ENCODE assay signal across 38 mouse cellular contexts in genomic region chr4:151046524-151046923, GRCm38 (mm10). TPM values are rescaled to one million over a fixed set of nuclear protein-coding genes. Genes with fewer than 3 reads are reported as not detected.
"Had no signal": no experiment of that assay in that cellular context is flagged by ENCODE, and none has a peak within 500 bp of the region (broad histone marks: within the 10 kb centered on the region; RNA-seq: fewer than 3 reads in every experiment).

No protein-coding gene starts in this region.

- ATAC-seq: forebrain, embryonic 13.5 days; forebrain, embryonic 14.5 days; forebrain, embryonic 15.5 days; forebrain, embryonic 16.5 days; forebrain, postnatal 0 days had no signal

- H3K9me3 ChIP-seq: embryonic facial prominence, embryonic 10.5 days; embryonic facial prominence, embryonic 12.5 days; embryonic facial prominence, embryonic 13.5 days; embryonic facial prominence, embryonic 15.5 days; forebrain, embryonic 10.5 days; forebrain, embryonic 12.5 days; forebrain, embryonic 13.5 days; forebrain, embryonic 15.5 days; heart, embryonic 10.5 days had no signal

- H3K9ac ChIP-seq: embryonic facial prominence, embryonic 12.5 days; embryonic facial prominence, embryonic 13.5 days; embryonic facial prominence, embryonic 15.5 days; forebrain, embryonic 12.5 days; forebrain, embryonic 13.5 days; forebrain, embryonic 15.5 days; forebrain, postnatal 0 days had no signal

- H3K4me2 ChIP-seq: embryonic facial prominence, embryonic 12.5 days; embryonic facial prominence, embryonic 13.5 days; embryonic facial prominence, embryonic 15.5 days; forebrain, embryonic 12.5 days; forebrain, embryonic 13.5 days; forebrain, embryonic 15.5 days had no signal

- H3K4me3 ChIP-seq: embryonic facial prominence, embryonic 10.5 days; embryonic facial prominence, embryonic 12.5 days; embryonic facial prominence, embryonic 13.5 days; embryonic facial prominence, embryonic 15.5 days; erythroblast, embryonic 14.5 days; forebrain, embryonic 10.5 days; forebrain, embryonic 12.5 days; forebrain, embryonic 13.5 days; forebrain, embryonic 15.5 days; gastrocnemius, adult 2 months; heart, adult 2 months; heart, embryonic 10.5 days had no signal

- H3K27ac ChIP-seq: embryonic facial prominence, embryonic 10.5 days; embryonic facial prominence, embryonic 12.5 days; embryonic facial prominence, embryonic 13.5 days; embryonic facial prominence, embryonic 15.5 days; forebrain, embryonic 10.5 days; forebrain, embryonic 12.5 days; forebrain, embryonic 13.5 days; forebrain, embryonic 15.5 days; heart, adult 2 months; heart, embryonic 10.5 days had no signal

- DNase-seq: cerebellum, adult 18-20 months; cerebellum, adult 8-10 months; cerebellum, postnatal 14 days; cerebellum, postnatal 25 days; cerebellum, postnatal 36 days; embryo, embryonic 11 days; forebrain, postnatal 0 days; gastrocnemius, adult 2 months; gastrocnemius, postnatal 10 days; gastrocnemius, postnatal 14 days; gastrocnemius, postnatal 25 days; gastrocnemius, postnatal 36 days; heart, adult 18-20 months; heart, adult 2 months had no signal

- H3K27me3 ChIP-seq: embryonic facial prominence, embryonic 12.5 days; embryonic facial prominence, embryonic 13.5 days; embryonic facial prominence, embryonic 15.5 days had no signal

RNA-seq across cellular contexts. Expression of gene Gm13090, which starts 42.8 kb away (rescaled TPM):
- total RNA-seq: common myeloid progenitor, adult 5-6 weeks; forebrain, postnatal 0 days; gastrocnemius, adult 18-20 months; gastrocnemius, adult 2 months; gastrocnemius, adult 8-10 months; gastrocnemius, postnatal 10 days; gastrocnemius, postnatal 14 days; gastrocnemius, postnatal 25 days; gastrocnemius, postnatal 36 days; gastrocnemius, postnatal 4 days; granulocyte monocyte progenitor cell, adult 5-6 weeks; heart, adult 18-20 months had no signal
- polyA plus RNA-seq: cortical plate, adult 2 months; embryonic facial prominence, embryonic 10.5 days; embryonic facial prominence, embryonic 11.5 days; embryonic facial prominence, embryonic 12.5 days; embryonic facial prominence, embryonic 13.5 days; embryonic facial prominence, embryonic 14.5 days; embryonic facial prominence, embryonic 15.5 days; erythroblast, embryonic 14.5 days; forebrain, embryonic 10.5 days; forebrain, embryonic 11.5 days; forebrain, embryonic 13.5 days; forebrain, embryonic 14.5 days; forebrain, postnatal 0 days; frontal cortex, adult 2 months; gonadal fat pad, adult 2 months; heart, embryonic 10.5 days had no signal

RNA-seq across cellular contexts. Expression of gene Uts2, which starts 49.6 kb away (rescaled TPM):
- total RNA-seq: common myeloid progenitor, adult 5-6 weeks; forebrain, postnatal 0 days; gastrocnemius, adult 18-20 months; gastrocnemius, adult 2 months; gastrocnemius, adult 8-10 months; gastrocnemius, postnatal 10 days; gastrocnemius, postnatal 14 days; gastrocnemius, postnatal 25 days; gastrocnemius, postnatal 36 days; gastrocnemius, postnatal 4 days; granulocyte monocyte progenitor cell, adult 5-6 weeks; heart, adult 18-20 months; heart, adult 2 months; heart, adult 8-10 months had no signal
- polyA plus RNA-seq: cortical plate, adult 2 months; embryonic facial prominence, embryonic 10.5 days; embryonic facial prominence, embryonic 11.5 days; embryonic facial prominence, embryonic 12.5 days; embryonic facial prominence, embryonic 13.5 days; embryonic facial prominence, embryonic 14.5 days; embryonic facial prominence, embryonic 15.5 days; erythroblast, embryonic 14.5 days; forebrain, embryonic 10.5 days; forebrain, embryonic 11.5 days; forebrain, embryonic 12.5 days; forebrain, embryonic 13.5 days; forebrain, embryonic 14.5 days; forebrain, embryonic 15.5 days; forebrain, embryonic 16.5 days; forebrain, postnatal 0 days; frontal cortex, adult 2 months; gonadal fat pad, adult 2 months; heart, adult 2 months; heart, embryonic 10.5 days had no signal
